Mouse (Mus musculus) 3134 (cell line): ENCODE measurements around the gene Chst14.

ENCODE experiments used
- DNase-seq: peaks from one replicate; pipeline ENCODE4 v3.0.0-alpha.2; 2011; ENCODE audit warnings: low spot score; ENCODE audit not compliant: insufficient read length; ENCODE audit errors: extremely low read depth

Chst14 gene

DNA sequence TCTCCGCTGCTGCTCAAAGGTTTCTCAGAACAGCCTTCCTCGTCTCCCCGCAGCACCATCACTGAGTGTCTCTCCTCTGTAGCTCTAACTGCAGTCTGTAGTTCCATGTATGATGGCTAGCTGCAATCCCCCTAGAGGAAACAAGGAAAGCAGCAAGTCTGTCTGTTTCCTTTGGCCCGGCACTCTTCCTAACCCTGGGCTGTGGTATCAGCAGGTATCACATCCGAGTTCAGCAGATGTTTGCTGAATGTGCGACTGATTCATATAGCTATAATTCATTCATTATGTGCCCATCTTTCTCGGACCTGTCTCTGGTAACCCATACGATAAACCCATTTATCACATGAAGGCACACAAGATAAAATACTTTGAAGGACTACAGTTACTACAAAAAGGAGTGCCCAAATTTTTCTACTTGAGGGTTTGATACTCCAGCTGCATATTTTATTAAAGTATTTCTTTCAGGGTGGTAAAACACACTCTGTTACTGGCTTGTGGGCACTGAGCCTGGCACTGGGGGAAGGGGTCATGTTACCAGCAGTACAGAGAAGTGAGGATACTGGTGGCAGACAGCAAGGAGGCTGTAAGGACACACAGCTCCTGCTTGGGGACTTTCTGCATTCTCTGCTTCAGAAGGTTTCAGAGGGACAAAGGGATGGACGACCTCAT is 36.8 kb downstream of the Chst14 start:
- no peak for DNase-seq

DNA sequence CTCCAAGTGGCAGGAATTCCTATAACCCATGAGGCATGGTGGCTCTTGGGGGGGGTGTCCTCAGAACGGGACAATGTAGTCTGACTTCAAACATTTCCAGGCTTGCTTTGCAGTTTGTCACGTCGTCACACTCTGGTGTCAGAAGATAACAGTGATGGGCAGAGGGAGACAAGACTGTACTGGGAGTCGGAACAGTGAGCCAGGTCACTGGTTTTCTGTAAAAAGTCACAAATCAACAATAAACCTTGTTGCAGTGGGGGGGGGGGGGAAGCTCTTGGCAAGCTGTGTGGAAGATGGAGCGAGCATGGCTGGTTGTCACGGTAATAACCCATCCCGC is 37.3 kb downstream of the Chst14 start:
- DNase-seq, result no peak

DNA sequence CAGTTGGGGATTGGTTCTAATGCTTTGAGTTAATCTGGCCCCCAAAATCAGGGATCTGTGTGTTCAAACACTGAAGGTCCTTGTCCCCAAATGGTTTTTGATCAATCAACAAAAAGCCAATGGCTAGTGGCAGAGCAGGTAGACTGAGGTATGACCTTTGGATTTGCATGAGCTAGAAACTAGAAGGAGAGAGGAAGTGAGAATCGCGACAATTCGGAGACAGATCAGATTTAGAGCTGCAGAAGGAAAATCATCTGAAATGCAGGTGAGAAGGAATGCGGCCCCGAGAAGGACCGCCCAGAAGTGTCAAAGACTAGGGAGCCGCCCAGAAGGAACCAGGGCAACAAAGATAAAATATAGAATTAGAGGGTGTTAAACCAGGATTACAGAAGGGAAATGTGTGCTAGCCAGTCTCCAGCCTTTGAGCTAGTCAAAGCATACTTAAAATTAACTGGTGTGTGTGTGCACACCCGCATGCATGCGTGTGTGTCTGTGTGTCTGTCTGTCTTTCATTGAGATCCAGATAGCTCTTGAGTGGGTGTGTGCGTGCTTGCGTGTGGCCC is 43.4 kb downstream of the Chst14 start:
- DNase-seq, result no peak

DNA sequence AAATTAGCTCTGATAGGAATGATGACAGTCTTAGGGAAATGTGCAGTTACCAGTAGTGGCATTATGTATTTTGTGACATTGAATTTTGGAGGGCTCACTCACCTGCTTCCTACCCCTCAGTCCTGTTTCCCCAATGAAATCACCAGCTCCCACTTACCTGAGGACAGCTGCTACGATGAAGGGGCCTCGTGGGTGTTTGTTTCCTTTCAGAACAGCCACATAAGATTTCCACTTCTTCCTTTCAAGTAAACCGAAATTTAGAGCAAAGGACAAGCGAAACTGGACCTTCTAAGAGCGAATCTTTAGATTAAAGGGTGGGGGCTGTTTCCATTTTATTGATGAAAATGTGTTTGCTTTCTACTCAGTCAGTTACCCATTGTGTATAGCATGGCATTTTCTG is 45.8 kb downstream of the Chst14 start:
- DNase-seq, result no peak

DNA sequence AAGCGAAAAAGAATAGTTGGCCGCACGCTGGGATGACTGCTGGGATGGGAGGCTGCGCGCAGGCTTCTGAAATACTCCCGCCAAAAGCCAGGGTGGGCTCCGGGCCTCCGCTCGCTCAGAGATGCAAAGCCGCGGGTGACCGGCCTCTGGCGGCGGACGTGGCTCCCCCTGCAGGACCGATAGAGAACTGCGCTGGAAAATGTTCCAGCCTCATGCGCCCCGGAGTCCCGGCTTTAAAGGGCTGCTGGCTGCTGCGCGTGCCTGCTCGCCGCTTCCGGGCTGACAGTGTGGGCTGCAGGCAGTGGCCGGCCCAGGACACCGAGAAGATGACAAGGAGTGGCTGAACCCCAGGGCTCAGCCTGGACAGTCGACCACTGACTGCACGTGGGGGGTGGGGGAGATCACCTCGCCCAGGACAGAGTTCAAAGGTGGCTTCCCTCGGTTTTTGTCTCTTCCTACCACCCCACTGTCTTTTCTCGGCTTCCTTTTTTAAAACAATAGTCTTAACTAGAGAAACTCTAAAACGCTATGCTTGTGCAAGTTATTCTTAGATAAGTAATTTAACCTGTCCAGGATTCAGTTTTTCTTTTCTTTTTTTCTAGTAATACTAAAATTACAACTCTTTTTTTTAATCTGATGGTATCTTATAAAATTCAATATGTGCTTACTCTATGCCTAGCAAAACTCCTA is 46.5 kb downstream of the Chst14 start:
- DNase-seq, result peak; percentile 85

DNA sequence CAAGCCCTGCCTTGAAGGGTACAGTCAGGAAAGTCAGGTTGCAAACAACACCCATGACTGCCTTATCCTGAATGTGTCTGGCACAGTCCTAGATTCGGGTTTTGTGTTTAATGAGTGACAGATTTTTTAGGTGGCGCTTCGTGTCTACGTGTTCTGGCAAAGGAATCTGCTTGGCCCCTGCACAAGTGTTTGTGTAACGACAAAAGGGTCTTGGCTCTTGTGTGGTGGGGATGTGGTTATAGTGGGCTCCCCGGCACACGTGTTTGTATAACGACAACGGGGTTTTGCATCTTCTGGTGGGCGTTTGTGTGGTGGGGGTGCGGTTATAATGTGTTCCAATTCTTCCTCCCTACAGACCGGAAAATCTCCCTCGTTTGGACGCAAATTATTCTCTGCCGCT is 49.6 kb downstream of the Chst14 start:
- no peak for DNase-seq

DNA sequence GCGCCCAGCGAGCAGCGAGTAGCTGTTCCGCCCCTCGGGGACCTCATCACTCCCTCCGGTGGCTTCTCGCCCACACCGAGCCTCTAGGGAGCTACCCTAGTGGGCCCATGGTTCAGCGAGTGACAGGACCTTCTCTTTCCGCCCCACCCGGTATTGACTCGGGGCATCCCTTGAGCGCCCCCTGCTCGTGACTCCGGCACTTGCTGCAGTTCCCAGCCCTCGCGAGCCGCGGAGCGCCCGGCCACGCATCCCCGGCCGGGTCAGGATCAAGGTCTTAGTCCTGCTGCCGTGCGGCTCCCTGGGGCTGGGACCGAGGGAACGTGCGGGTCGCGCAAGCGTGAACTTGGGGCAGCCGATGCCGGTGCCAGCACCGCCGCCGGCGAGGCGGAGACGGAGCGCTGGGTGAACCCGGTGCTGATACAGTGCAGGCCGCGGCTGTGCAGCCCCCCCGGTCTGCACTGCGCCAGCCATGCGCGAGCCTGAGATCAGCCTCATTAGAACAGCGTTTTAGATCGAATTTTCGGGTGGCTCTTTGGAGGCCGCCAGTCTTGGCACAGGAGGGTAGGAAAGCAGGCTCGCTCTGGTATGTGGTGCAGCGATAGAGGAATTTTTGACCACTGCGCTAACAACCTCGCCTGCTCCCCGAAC is 50.1 kb downstream of the Chst14 start:
- DNase-seq, result no peak

DNA sequence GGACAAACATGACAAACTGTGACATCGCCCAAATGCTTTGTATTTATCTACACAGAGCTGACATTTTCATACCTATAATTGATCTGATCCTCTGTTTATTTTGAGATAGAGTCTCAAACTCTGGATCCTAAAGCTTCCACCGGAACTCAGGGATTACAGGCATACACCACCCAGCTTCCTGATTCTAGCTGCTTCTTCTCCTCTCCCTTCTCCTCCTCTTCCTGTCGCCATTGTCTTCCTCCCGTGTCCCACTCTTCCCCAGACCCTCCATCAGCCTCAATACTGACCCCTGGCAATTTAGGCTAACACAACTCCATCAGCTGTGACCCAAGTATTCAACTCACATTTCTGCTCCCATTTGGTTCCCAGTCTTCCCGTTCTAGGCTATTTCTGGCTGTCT is 50.6 kb downstream of the Chst14 start:
- DNase-seq, result no peak

DNA sequence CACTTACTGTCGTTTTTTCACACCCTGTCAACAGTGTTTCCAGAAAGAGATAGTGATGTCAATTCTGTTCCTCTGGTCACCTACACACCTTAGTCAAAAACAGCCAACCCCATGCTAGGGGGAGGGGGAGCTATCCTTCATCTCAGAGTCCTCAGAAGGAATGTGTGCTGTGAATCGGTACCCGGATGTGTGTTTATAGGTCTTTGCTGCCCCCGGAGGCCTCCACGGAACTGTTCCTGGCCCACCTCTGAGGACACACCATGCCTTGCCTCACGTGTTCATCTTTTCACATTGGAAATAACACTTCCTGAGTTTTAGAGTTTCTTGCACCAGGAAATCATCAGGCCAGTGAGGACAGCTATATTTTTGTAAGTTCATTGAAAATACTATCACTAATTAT is 51.8 kb downstream of the Chst14 start:
- DNase-seq, result no peak
